Mouse (Mus musculus): ENCODE measurements around the gene Sirpb1a.
"Not testable (repeated sequence)": the region's sequence is repeated elsewhere in the genome, so short reads cannot be mapped to it uniquely, and the experiment has no call there.

Sirpb1a gene

GRCm38 (mm10) chr3:15426447-15426846 lies at the start of gene Sirpb1a:
Sirpb1a (minus strand) TSS chr3:15426520.
- DNase-seq (ENCODE audit: low read depth): not testable (repeated sequence)

GRCm38 (mm10) chr3:15474831-15475230 lies 48.5 kb upstream of the Sirpb1a start:
- DNase-seq (ENCODE audit: low read depth): not testable (repeated sequence)

GRCm38 (mm10) chr3:15470158-15470557 lies 43.8 kb upstream of the Sirpb1a start:
- not testable (repeated sequence) for DNase-seq (ENCODE audit: low read depth)

- not testable (repeated sequence) for DNase-seq (ENCODE audit: low read depth)
Measured at GRCm38 (mm10) chr3:15443936-15444335, 17.6 kb upstream of the Sirpb1a start.

GRCm38 (mm10) chr3:15439844-15440243 lies 13.5 kb upstream of the Sirpb1a start:
- not testable (repeated sequence) for DNase-seq (ENCODE audit: low read depth)

- DNase-seq (ENCODE audit: low read depth): no peak
Measured at GRCm38 (mm10) chr3:15427917-15428316, 1.6 kb upstream of the Sirpb1a start.

- not testable (repeated sequence) for DNase-seq (ENCODE audit: low read depth)
Measured at GRCm38 (mm10) chr3:15355690-15356089, 70.6 kb downstream of the Sirpb1a start.

GRCm38 (mm10) chr3:15350318-15350717 lies 76.0 kb downstream of the Sirpb1a start:
- DNase-seq (ENCODE audit: low read depth): not testable (repeated sequence)

GRCm38 (mm10) chr3:15345606-15346005 lies 80.7 kb downstream of the Sirpb1a start:
- DNase-seq (ENCODE audit: low read depth): not testable (repeated sequence)

- DNase-seq (ENCODE audit: low read depth): no peak
Measured at GRCm38 (mm10) chr3:15340287-15340686, 86.0 kb downstream of the Sirpb1a start.

- no peak for DNase-seq (ENCODE audit: low read depth)
Measured at GRCm38 (mm10) chr3:15334182-15334581, 92.1 kb downstream of the Sirpb1a start.

GRCm38 (mm10) chr3:15332063-15332462 lies 94.3 kb downstream of the Sirpb1a start, which contains the start of gene Gm9733:
Gm9733 (minus strand) TSS chr3:15332302.
- no peak for DNase-seq (ENCODE audit: low read depth)

GRCm38 (mm10) chr3:15331545-15331944 lies 94.8 kb downstream of the Sirpb1a start:
- no peak for DNase-seq (ENCODE audit: low read depth)

- DNase-seq (ENCODE audit: low read depth): no peak
Measured at GRCm38 (mm10) chr3:15329549-15329948, 96.8 kb downstream of the Sirpb1a start.
